Mouse (Mus musculus): ENCODE results near the gene Fbxo33. TPM values are rescaled to one million over a fixed set of nuclear protein-coding genes. Genes with fewer than 3 reads are reported as not detected.

Gene Fbxo33
- polyA plus RNA-seq, 1 experiment from 2014 or later, result 9.8 TPM

DNA sequence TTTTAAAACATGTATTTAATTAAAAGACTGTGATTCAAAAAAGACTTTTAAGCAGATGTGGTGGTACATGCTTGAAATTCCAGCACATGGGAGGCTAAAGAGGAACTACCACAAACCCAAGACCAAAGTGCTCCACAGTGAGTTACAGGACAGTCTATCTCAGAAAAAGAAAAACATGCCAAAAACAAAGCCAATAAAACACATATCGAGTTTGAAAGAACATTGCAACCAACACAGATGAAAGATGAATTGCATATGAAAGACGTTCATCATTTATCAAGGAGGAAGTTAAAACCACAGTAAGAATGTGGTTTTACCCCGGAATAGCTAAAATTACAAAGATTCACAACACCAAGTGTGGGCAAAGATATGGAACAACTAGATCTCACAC is 12.5 kb downstream of the Fbxo33 start:
- H3K27ac ChIP-seq (ENCODE audit: low read depth, low read length), result no peak overlapping the region
- H3K4me3 ChIP-seq (ENCODE audit: low read depth, low read length), result no peak overlapping the region
- H3K4me2 ChIP-seq (ENCODE audit: low read depth), result no peak overlapping the region
- DNase-seq (ENCODE audit: low spot score) (no peak), ATAC-seq (ENCODE audit: insufficient read depth, low FRiP score, low TSS enrichment) (no peak)
- H3K27me3 ChIP-seq (ENCODE audit: control insufficient read depth, insufficient read depth, low read length), result no peaks in the 10 kb centered on the region
- no peak overlapping the region for H3K9ac ChIP-seq (ENCODE audit: low read length)
- WGBS, result 91% methylated on average over 3 of the region's 3 CpGs
- no peaks in the 10 kb centered on the region for H3K4me1 ChIP-seq (ENCODE audit: control insufficient read depth, insufficient read depth, low read length)
- H3K36me3 ChIP-seq (ENCODE audit: control insufficient read depth, insufficient read depth, low read length), result no peaks in the 10 kb centered on the region
- no peaks in the 10 kb centered on the region for H3K9me3 ChIP-seq (ENCODE audit: control insufficient read depth, low read length)

DNA sequence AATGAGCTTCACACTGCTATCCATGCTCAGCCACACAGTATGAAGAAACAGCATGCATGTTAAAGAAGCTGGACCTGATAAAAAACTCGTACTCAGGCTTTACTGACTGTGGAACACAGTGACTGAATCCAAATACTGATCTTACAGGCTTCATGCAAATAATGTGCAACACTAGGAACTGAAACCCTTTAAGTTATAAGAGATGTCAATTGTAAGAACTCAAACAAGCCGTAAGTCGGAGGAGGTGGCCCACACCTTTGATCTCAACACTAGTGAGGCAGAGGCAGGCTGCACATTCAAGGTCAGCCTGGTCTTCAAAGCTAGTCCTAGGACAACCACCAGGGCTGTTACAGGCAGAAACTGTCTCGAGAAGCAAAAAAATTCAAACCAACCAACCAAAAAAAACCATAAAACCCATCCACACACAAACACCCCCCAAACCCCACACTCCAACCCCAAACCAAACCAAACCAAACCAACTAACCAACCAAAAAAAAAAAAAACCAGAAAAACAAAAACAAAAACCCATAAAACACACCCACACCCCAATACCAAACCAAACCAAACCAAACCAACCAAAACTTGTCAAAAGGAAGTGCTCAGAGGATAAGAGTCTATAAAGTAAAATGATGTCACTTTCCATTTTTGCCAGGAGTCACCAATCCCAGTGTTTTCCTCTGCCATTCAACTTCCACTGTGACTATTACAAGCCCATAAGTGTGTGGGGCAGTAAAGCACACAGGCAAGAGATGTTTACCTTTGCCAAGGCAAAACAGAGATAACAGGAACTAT is 13.1 kb downstream of the Fbxo33 start:
- no peaks in the 10 kb centered on the region for H3K9me3 ChIP-seq (ENCODE audit: control insufficient read depth, low read length)
- no peak overlapping the region for H3K9ac ChIP-seq (ENCODE audit: low read length)
- H3K4me1 ChIP-seq (ENCODE audit: control insufficient read depth, insufficient read depth, low read length), result no peaks in the 10 kb centered on the region
- H3K36me3 ChIP-seq (ENCODE audit: control insufficient read depth, insufficient read depth, low read length), result no peaks in the 10 kb centered on the region
- H3K4me3 ChIP-seq (ENCODE audit: low read depth, low read length), result no peak overlapping the region
- 92% methylated on average over 4 of the region's 4 CpGs for WGBS
- H3K4me2 ChIP-seq (ENCODE audit: low read depth), result no peak overlapping the region
- H3K27ac ChIP-seq (ENCODE audit: low read depth, low read length), result no peak overlapping the region
- H3K27me3 ChIP-seq (ENCODE audit: control insufficient read depth, insufficient read depth, low read length), result no peaks in the 10 kb centered on the region
- DNase-seq (ENCODE audit: low spot score) (no peak), ATAC-seq (ENCODE audit: insufficient read depth, low FRiP score, low TSS enrichment) (no peak)

DNA sequence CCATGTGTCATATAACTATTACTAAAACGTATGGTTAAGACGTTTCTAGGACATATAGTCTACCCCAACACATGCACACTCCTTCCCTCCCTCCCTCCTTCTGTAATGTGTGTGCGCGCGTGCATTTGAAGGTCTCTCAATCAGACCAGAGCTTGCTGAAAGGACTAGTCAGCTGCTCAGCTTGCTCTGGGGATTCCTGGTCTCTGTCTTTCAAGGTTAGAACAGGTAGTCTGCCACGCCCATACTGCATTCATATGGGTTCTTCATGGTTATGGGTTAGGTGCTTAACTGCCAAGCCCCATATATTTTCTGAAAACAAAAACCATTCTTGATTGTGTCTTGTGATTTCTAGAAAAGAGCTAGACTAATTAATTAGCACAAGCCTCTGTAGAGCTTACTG is 14.0 kb downstream of the Fbxo33 start:
- ATAC-seq (ENCODE audit: insufficient read depth, low FRiP score, low TSS enrichment), result no peak
- H3K27ac ChIP-seq (ENCODE audit: low read depth, low read length), result no peak overlapping the region
- H3K9ac ChIP-seq (ENCODE audit: low read length), result no peak overlapping the region
- H3K4me1 ChIP-seq (ENCODE audit: control insufficient read depth, insufficient read depth, low read length), result no peaks in the 10 kb centered on the region
- 96% methylated on average over 6 of the region's 6 CpGs for WGBS
- no peaks in the 10 kb centered on the region for H3K36me3 ChIP-seq (ENCODE audit: control insufficient read depth, insufficient read depth, low read length)
- DNase-seq (ENCODE audit: low spot score), result no peak
- H3K4me3 ChIP-seq (ENCODE audit: low read depth, low read length), result no peak overlapping the region
- no peak overlapping the region for H3K4me2 ChIP-seq (ENCODE audit: low read depth)
- no peaks in the 10 kb centered on the region for H3K9me3 ChIP-seq (ENCODE audit: control insufficient read depth, low read length)
- H3K27me3 ChIP-seq (ENCODE audit: control insufficient read depth, insufficient read depth, low read length), result no peaks in the 10 kb centered on the region

DNA sequence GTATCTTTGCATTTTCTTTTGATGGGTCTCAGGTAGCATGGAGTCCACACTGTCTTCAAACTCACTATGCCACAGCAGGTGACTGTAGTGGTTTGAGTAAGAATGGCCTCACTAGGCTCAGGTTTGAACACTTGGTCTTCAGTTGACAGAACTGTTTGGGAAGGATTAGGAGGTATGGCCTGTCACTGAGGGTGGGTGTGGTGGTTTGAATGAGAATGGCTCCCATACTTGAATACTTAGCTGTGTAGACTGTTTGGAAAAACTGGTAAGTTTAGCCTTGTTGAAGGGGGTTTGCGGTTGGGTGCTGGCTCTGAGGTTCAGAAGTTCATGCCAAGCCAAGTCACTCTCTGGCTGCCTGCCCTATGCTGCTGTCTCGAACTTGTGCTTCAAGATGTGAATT is 20.2 kb downstream of the Fbxo33 start:
- Histone ChIP-seq H3K4me2 (ENCODE audit: low read depth) (no peak overlapping the region), H3K27me3 (ENCODE audit: control insufficient read depth, insufficient read depth, low read length) (no peaks in the 10 kb centered on the region), H3K36me3 (ENCODE audit: control insufficient read depth, insufficient read depth, low read length) (no peaks in the 10 kb centered on the region; the same call in 1 of the 2 replicates), H3K9ac (ENCODE audit: low read length) (no peak overlapping the region), H3K27ac (ENCODE audit: low read depth, low read length) (no peak overlapping the region), H3K4me1 (ENCODE audit: control insufficient read depth, insufficient read depth, low read length) (no peaks in the 10 kb centered on the region), H3K4me3 (ENCODE audit: low read depth, low read length) (no peak overlapping the region), H3K9me3 (ENCODE audit: control insufficient read depth, low read length) (no peaks in the 10 kb centered on the region)
- DNase-seq (ENCODE audit: low spot score), result no peak
- WGBS, result 94% methylated on average over 2 of the region's 2 CpGs
- ATAC-seq (ENCODE audit: insufficient read depth, low FRiP score, low TSS enrichment), result no peak

DNA sequence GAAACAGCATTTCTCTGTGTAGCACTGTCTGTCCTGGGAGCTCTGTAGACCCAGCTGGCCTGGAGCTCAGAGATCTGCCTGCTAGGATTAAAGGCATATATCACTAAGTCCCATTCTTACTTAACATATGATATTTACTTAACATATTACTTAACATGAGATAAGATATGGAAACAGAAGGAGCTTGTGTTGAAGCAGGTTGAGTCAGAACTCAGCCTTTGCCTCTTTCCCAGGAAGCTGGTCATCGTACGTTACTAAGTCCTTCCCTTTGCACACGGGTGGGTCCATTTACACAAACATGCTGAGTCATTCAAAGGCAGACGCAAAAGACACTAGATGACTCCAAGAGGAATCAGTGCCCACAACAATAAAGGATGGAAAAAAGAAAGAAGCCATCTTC is 20.8 kb downstream of the Fbxo33 start:
- Histone ChIP-seq H3K9me3 (ENCODE audit: control insufficient read depth, low read length) (no peaks in the 10 kb centered on the region), H3K27ac (ENCODE audit: low read depth, low read length) (no peak overlapping the region), H3K4me1 (ENCODE audit: control insufficient read depth, insufficient read depth, low read length) (no peaks in the 10 kb centered on the region), H3K27me3 (ENCODE audit: control insufficient read depth, insufficient read depth, low read length) (no peaks in the 10 kb centered on the region), H3K4me3 (ENCODE audit: low read depth, low read length) (no peak overlapping the region), H3K36me3 (ENCODE audit: control insufficient read depth, insufficient read depth, low read length) (no peaks in the 10 kb centered on the region; the same call in 1 of the 2 replicates), H3K4me2 (ENCODE audit: low read depth) (no peak overlapping the region), H3K9ac (ENCODE audit: low read length) (no peak overlapping the region)
- DNase-seq (ENCODE audit: low spot score) (no peak), ATAC-seq (ENCODE audit: insufficient read depth, low FRiP score, low TSS enrichment) (no peak)
- 86% methylated on average over 4 of the region's 4 CpGs for WGBS

DNA sequence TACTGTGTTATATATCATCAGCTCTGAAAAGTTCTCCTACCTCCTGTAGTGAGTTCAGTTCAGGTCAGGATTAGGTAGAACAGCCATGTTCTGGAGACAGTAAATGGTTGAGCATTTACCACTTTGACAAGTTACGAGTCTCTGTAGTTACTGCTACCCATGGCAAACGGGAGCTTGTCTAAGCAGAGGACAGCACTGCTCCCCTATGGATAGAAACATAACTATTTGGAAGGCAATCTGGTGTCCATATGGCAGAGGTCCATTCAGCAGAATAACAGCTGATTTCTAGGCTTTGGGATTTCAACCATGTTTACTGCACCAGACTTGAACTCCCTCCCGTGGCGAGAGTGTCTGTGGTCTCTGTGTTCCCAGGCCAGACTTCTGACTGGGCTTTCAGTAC is 23.6 kb downstream of the Fbxo33 start:
- H3K27me3 ChIP-seq (ENCODE audit: control insufficient read depth, insufficient read depth, low read length), result no peaks in the 10 kb centered on the region
- no peaks in the 10 kb centered on the region; the same call in 1 of the 2 replicates for H3K36me3 ChIP-seq (ENCODE audit: control insufficient read depth, insufficient read depth, low read length)
- ATAC-seq (ENCODE audit: insufficient read depth, low FRiP score, low TSS enrichment), result no peak
- no peak overlapping the region for H3K27ac ChIP-seq (ENCODE audit: low read depth, low read length)
- 72% methylated on average over 4 of the region's 4 CpGs for WGBS
- peak; percentile 11 for DNase-seq (ENCODE audit: low spot score)
- no peaks in the 10 kb centered on the region for H3K9me3 ChIP-seq (ENCODE audit: control insufficient read depth, low read length)
- H3K9ac ChIP-seq (ENCODE audit: low read length), result no peak overlapping the region
- no peak overlapping the region for H3K4me2 ChIP-seq (ENCODE audit: low read depth)
- H3K4me1 ChIP-seq (ENCODE audit: control insufficient read depth, insufficient read depth, low read length), result no peaks in the 10 kb centered on the region
- no peak overlapping the region for H3K4me3 ChIP-seq (ENCODE audit: low read depth, low read length)

DNA sequence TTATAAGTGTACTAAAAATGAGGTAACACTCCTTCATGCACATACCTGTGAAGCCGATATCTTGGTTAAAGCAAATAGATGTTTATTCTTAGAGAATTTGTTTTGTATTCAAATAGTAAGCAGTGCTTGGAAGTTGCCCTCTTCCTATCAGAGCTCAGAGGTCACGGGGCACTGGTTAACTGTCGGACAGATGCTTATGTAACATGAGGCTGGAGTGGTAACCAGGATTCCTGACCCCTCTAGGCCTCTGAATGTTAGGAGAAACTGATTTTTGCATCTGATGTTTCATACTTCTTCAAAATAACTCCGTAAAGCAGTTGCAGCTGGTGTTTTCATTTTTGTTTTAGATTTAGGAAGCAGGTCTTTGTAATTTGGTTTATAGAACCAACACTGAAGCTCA is 24.5 kb downstream of the Fbxo33 start:
- no peaks in the 10 kb centered on the region for H3K27me3 ChIP-seq (ENCODE audit: control insufficient read depth, insufficient read depth, low read length)
- no peak overlapping the region for H3K27ac ChIP-seq (ENCODE audit: low read depth, low read length)
- H3K4me3 ChIP-seq (ENCODE audit: low read depth, low read length), result no peak overlapping the region
- no peak for DNase-seq (ENCODE audit: low spot score)
- H3K36me3 ChIP-seq (ENCODE audit: control insufficient read depth, insufficient read depth, low read length), result no peaks in the 10 kb centered on the region; the same call in 1 of the 2 replicates
- H3K9ac ChIP-seq (ENCODE audit: low read length), result no peak overlapping the region
- no peaks in the 10 kb centered on the region for H3K4me1 ChIP-seq (ENCODE audit: control insufficient read depth, insufficient read depth, low read length)
- no peak for ATAC-seq (ENCODE audit: insufficient read depth, low FRiP score, low TSS enrichment)
- H3K9me3 ChIP-seq (ENCODE audit: control insufficient read depth, low read length), result no peaks in the 10 kb centered on the region
- WGBS, result 86% methylated on average over 4 of the region's 4 CpGs
- H3K4me2 ChIP-seq (ENCODE audit: low read depth), result no peak overlapping the region

DNA sequence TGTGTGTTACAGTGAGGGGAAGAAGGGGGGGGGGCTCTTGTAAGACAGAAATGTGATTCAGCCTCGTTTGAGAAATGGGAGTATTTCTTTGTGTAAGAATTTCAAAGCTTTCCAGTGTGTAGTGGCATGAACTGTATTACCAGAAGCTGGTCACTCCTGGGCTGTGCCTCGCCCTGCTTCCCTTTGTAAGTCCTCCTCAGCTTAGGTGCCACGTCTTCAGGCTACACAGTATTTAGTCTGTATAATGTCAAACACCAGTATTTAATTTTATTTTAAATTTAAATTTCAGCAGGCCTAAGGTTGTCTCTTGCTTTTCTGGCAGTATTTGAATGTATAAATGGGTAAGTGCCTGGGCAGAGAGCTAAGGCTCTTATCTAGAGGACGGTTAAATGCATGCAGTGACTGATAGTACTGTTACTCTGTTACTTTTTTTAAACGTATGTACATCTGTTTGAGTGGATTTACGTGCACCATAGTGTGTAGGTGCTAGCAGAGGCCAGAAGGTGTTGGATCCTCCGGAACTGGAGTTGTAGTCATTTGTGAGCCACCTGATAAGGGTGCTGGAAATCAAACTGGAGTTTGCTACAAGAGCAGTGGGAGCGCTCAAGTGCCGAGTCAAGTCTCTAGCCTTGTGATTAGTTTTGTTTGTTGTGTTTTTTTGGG is 25.1 kb downstream of the Fbxo33 start:
- Histone ChIP-seq H3K9me3 (ENCODE audit: control insufficient read depth, low read length) (no peaks in the 10 kb centered on the region), H3K36me3 (ENCODE audit: control insufficient read depth, insufficient read depth, low read length) (no peaks in the 10 kb centered on the region; the same call in 1 of the 2 replicates), H3K27me3 (ENCODE audit: control insufficient read depth, insufficient read depth, low read length) (no peaks in the 10 kb centered on the region), H3K4me1 (ENCODE audit: control insufficient read depth, insufficient read depth, low read length) (no peaks in the 10 kb centered on the region), H3K4me3 (ENCODE audit: low read depth, low read length) (no peak overlapping the region), H3K9ac (ENCODE audit: low read length) (no peak overlapping the region), H3K27ac (ENCODE audit: low read depth, low read length) (no peak overlapping the region), H3K4me2 (ENCODE audit: low read depth) (no peak overlapping the region)
- DNase-seq (ENCODE audit: low spot score) (no peak), ATAC-seq (ENCODE audit: insufficient read depth, low FRiP score, low TSS enrichment) (no peak)
- WGBS, result 88% methylated on average over 9 of the region's 9 CpGs

DNA sequence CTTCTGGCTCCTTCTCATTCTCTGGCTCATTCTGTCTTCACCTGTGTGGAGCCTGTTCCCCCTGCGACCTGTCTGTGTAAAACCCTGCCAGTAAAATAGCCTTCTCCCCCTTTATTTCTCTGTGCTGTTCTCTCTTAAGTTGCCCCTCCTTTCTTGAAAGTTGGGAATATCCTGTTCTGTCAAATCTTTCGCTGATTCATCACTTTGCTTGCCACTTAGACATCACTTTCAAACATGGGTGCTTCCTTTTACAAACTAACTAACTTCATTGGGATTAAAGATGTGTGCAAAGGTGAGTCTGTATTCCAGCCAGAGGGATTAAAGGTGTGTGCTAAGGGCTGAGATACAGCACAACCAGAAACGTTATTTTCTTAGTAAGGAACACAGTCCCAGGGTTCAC is 25.9 kb downstream of the Fbxo33 start:
- DNase-seq (ENCODE audit: low spot score), result no peak
- 91% methylated on average over 3 of the region's 3 CpGs for WGBS
- Histone ChIP-seq H3K36me3 (ENCODE audit: control insufficient read depth, insufficient read depth, low read length) (no peaks in the 10 kb centered on the region), H3K4me1 (ENCODE audit: control insufficient read depth, insufficient read depth, low read length) (no peaks in the 10 kb centered on the region), H3K4me3 (ENCODE audit: low read depth, low read length) (no peak overlapping the region), H3K4me2 (ENCODE audit: low read depth) (no peak overlapping the region), H3K9ac (ENCODE audit: low read length) (no peak overlapping the region), H3K9me3 (ENCODE audit: control insufficient read depth, low read length) (no peaks in the 10 kb centered on the region), H3K27me3 (ENCODE audit: control insufficient read depth, insufficient read depth, low read length) (no peaks in the 10 kb centered on the region), H3K27ac (ENCODE audit: low read depth, low read length) (no peak overlapping the region)
- ATAC-seq (ENCODE audit: insufficient read depth, low FRiP score, low TSS enrichment), result no peak

Measured in neural tube, embryonic 11.5 days (tissue).